Mouse (Mus musculus) thymus, adult 2 months (tissue): ENCODE measurements around the gene Vmn1r1. TPM values are rescaled to one million over a fixed set of nuclear protein-coding genes. Genes with fewer than 3 reads are reported as not detected.

ENCODE experiments used
- DNase-seq: peaks from one replicate; pipeline ENCODE4 v3.0.0; 2021
- H3K27ac ChIP-seq: fragments of 200-500 bp; 2 replicates; pipeline ENCODE4 v1.5.1; 2012; ENCODE audit warnings: low read length, control low read depth; ENCODE audit not compliant: control insufficient read depth, insufficient read depth
- H3K27me3 ChIP-seq: fragments of 200-500 bp; 2 replicates; pipeline ENCODE4 v1.6.1; 2012; ENCODE audit warnings: mild to moderate bottlenecking, low read length, moderate library complexity, mixed read lengths; ENCODE audit not compliant: control insufficient read depth, insufficient read depth
- H3K36me3 ChIP-seq: fragments of 200-500 bp; 2 replicates; pipeline ENCODE4 v1.6.1; 2012; ENCODE audit warnings: mild to moderate bottlenecking, low read length, moderate library complexity; ENCODE audit not compliant: control insufficient read depth, insufficient read depth
- H3K4me1 ChIP-seq: fragments of 200-500 bp; replicated peaks from 2 replicates; pipeline ENCODE4 v1.6.1; 2012; ENCODE audit warnings: low read length; ENCODE audit not compliant: control insufficient read depth, insufficient read depth
- H3K4me3 ChIP-seq: fragments of 200-500 bp; 2 replicates; pipeline ENCODE4 v1.5.1; 2012; ENCODE audit warnings: mild to moderate bottlenecking, low read length, control low read depth, moderate library complexity; ENCODE audit not compliant: control insufficient read depth, insufficient read depth
- CTCF ChIP-seq: fragments of 200-500 bp; IDR thresholded peaks from 2 replicates; pipeline ENCODE4 v1.5.1; 2012; ENCODE audit warnings: mild to moderate bottlenecking, control low read depth, low read length, moderate library complexity, borderline replicate concordance; ENCODE audit not compliant: control insufficient read depth, poor library complexity, insufficient read depth; ENCODE audit errors: extremely low read depth
- POLR2A ChIP-seq: fragments of 200-500 bp; IDR thresholded peaks from 2 replicates; pipeline ENCODE4 v1.6.1; 2012; ENCODE audit warnings: mild to moderate bottlenecking, low read length, control low read depth, moderate library complexity; ENCODE audit not compliant: control insufficient read depth, poor library complexity, insufficient read depth; ENCODE audit errors: extremely low read depth
- WGBS: fragments of 180-500 bp; shearing (Covaris S2); methylation state at CpG from one replicate; pipeline ENCODE4 v1.1.7; 2018; 5-methylcytosine and 5-hydroxymethylcytosine counted together
- polyA plus RNA-seq: library from polyadenylated mRNA; depleted of rRNA; stranded (reverse); fragments of >200 nt; gene quantifications from 2 replicates; pipeline ENCODE4 v1.2.3, GENCODE M21; 2012

Gene Vmn1r1
- polyA plus RNA-seq, 1 experiment = not detected

GRCm38 (mm10) chr1:182148864-182149514 lies 15.3 kb downstream of the Vmn1r1 start:
- no peak for DNase-seq
- Histone ChIP-seq H3K27ac (no peak overlapping the region), H3K4me3 (no peak overlapping the region), H3K4me1 (peaks cover 5% of the 10 kb centered on the region; the same call in 1 of the 2 replicates), H3K27me3 (no peaks in the 10 kb centered on the region), H3K36me3 (no peaks in the 10 kb centered on the region)
- WGBS = 84% methylated on average over 7 of the region's 7 CpGs
- no peak for TF ChIP-seq CTCF
- TF ChIP-seq POLR2A = no peak

- Histone ChIP-seq H3K27ac (no peak overlapping the region), H3K4me3 (no peak overlapping the region), H3K36me3 (no peaks in the 10 kb centered on the region), H3K4me1 (no peaks in the 10 kb centered on the region), H3K27me3 (no peaks in the 10 kb centered on the region)
- no peak for DNase-seq
- WGBS = 80% methylated on average over 5 of the region's 5 CpGs
- TF ChIP-seq CTCF (no peak), POLR2A (no peak)
Observed at GRCm38 (mm10) chr1:182145546-182145945, 18.7 kb downstream of the Vmn1r1 start.

- Histone ChIP-seq H3K36me3 (no peaks in the 10 kb centered on the region), H3K4me1 (no peaks in the 10 kb centered on the region), H3K27ac (no peak overlapping the region), H3K4me3 (no peak overlapping the region), H3K27me3 (no peaks in the 10 kb centered on the region)
- WGBS = 75% methylated on average over 8 of the region's 8 CpGs
- no peak for TF ChIP-seq POLR2A
- peak; percentile 34; the same call in 1 of the 2 replicates for TF ChIP-seq CTCF
- DNase-seq = peak; percentile 43
Observed at GRCm38 (mm10) chr1:182143288-182143687, 21.0 kb downstream of the Vmn1r1 start.

- WGBS = 92% methylated on average over 13 of the region's 13 CpGs
- H3K36me3 ChIP-seq = no peaks in the 10 kb centered on the region
- no peak overlapping the region for H3K27ac ChIP-seq
- no peak for TF ChIP-seq CTCF
- no peak for TF ChIP-seq POLR2A
- H3K4me1 ChIP-seq = no peaks in the 10 kb centered on the region
- H3K27me3 ChIP-seq = no peaks in the 10 kb centered on the region
- DNase-seq = no peak
- H3K4me3 ChIP-seq = no peak overlapping the region
Observed at GRCm38 (mm10) chr1:182142725-182143124, 21.6 kb downstream of the Vmn1r1 start.

- Histone ChIP-seq H3K27ac (no peak overlapping the region), H3K4me1 (no peaks in the 10 kb centered on the region), H3K36me3 (no peaks in the 10 kb centered on the region), H3K4me3 (no peak overlapping the region), H3K27me3 (no peaks in the 10 kb centered on the region)
- WGBS = 6% methylated on average over 6 of the region's 6 CpGs
- DNase-seq = peak; percentile 80
- TF ChIP-seq CTCF = peak; percentile 90
- no peak for TF ChIP-seq POLR2A
Observed at GRCm38 (mm10) chr1:182140370-182140769, 23.9 kb downstream of the Vmn1r1 start.

GRCm38 (mm10) chr1:182139937-182140336 lies 24.3 kb downstream of the Vmn1r1 start:
- TF ChIP-seq POLR2A (no peak), CTCF (no peak)
- Histone ChIP-seq H3K27ac (no peak overlapping the region), H3K36me3 (no peaks in the 10 kb centered on the region), H3K4me1 (no peaks in the 10 kb centered on the region), H3K27me3 (no peaks in the 10 kb centered on the region), H3K4me3 (no peak overlapping the region)
- whole genome bisulfite sequencing = 59% methylated on average over 9 of the region's 9 CpGs
- DNase-seq = no peak
